Mouse (Mus musculus): ENCODE results near the gene Gabra3.

DNA sequence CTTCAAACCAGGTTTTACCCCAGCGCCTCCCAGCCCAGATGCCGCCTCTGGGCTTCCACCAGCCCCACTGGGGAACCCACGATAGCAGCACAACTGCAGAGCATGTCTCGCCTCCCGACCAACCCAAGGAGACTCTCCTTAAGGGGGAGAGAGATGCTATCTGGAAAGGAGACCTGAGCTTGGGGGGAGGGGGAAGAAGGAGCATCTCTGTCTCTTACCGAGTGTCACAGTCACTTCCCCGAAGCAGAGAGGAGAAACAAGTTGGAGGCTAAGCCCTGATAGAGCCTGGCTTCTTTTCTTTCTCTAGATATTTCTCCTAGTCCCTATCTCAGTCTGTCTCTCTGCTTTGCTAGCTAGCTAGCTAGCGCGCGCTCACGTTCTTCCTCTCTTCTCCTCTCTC lies 859 bp downstream of the Gabra3 start:
- TF ChIP-seq POLR2A (IDR thresholded peaks at IDR 0.05; ENCODE audit: borderline replicate concordance, extremely low read depth, low read depth, low read length) (no peak), CTCF (IDR thresholded peaks at IDR 0.05; ENCODE audit: insufficient read depth, low read length) (no peak)
